Mouse (Mus musculus) MEL (cell line): ENCODE data around the gene Wdr24. TPM values are rescaled to one million over a fixed set of nuclear protein-coding genes. Genes with fewer than 3 reads are reported as not detected.

Experiments
- DNase-seq: peaks from one replicate; pipeline ENCODE4 v3.0.0; 2011; ENCODE audit warnings: low read depth, low spot score
- H3K27ac ChIP-seq: 2 replicates; pipeline ENCODE4 v1.5.1; 2012; ENCODE audit warnings: low read depth, mild to moderate bottlenecking, control low read depth, low read length, moderate library complexity; ENCODE audit not compliant: control insufficient read depth
- H3K27me3 ChIP-seq, 2 experiments: fragments of 150-350 bp in 1 of 2; sonication (generic) in 1 of 2; 2 replicates each; pipeline ENCODE4 v1.6.1; 2012; ENCODE audit warnings: low read length in 2 of 2, mild to moderate bottlenecking in 2 of 2, improper control_type of control experiment in 1 of 2, moderate library complexity in 1 of 2; ENCODE audit not compliant: insufficient read depth in 2 of 2, control insufficient read depth in 1 of 2
- H3K36me3 ChIP-seq, 2 experiments: 2 replicates each; pipeline ENCODE4 v1.6.1; 2012 to 2014; ENCODE audit warnings: low read length in 2 of 2, improper control_type of control experiment in 1 of 2, inconsistent platforms in 1 of 2, mild to moderate bottlenecking in 1 of 2; ENCODE audit not compliant: insufficient read depth in 2 of 2, control insufficient read depth in 1 of 2
- H3K4me1 ChIP-seq, 2 experiments: fragments of 150-350 bp in 1 of 2; sonication (generic) in 1 of 2; 2 replicates each; pipeline ENCODE4 v1.6.1; 2012; ENCODE audit warnings: low read length in 2 of 2, improper control_type of control experiment in 1 of 2, mild to moderate bottlenecking in 1 of 2; ENCODE audit not compliant: insufficient read depth in 2 of 2, control insufficient read depth in 1 of 2
- H3K4me3 ChIP-seq, 2 experiments: fragments of 150-350 bp in 1 of 2; sonication (generic) in 1 of 2; 2 replicates each; pipeline ENCODE4 v1.5.1; 2012; ENCODE audit warnings: low read depth in 2 of 2, low read length in 2 of 2, mild to moderate bottlenecking in 2 of 2, moderate library complexity in 2 of 2, control low read depth in 1 of 2, improper control_type of control experiment in 1 of 2; ENCODE audit not compliant: control insufficient read depth in 1 of 2, insufficient read depth in 1 of 2
- H3K79me2 ChIP-seq: 2 replicates; pipeline ENCODE4 v1.6.1; 2012; ENCODE audit warnings: mild to moderate bottlenecking, low read length, moderate library complexity; ENCODE audit not compliant: control insufficient read depth, poor library complexity, insufficient read depth
- H3K9ac ChIP-seq: 2 replicates; pipeline ENCODE4 v1.6.1; 2012; ENCODE audit warnings: low read depth, mild to moderate bottlenecking, control low read depth, low read length, moderate library complexity; ENCODE audit not compliant: control insufficient read depth, poor library complexity, severe bottlenecking
- H3K9me3 ChIP-seq: fragments of 150-350 bp; sonication (generic); replicated peaks from 2 replicates; pipeline ENCODE4 v1.6.1; 2012; ENCODE audit warnings: mild to moderate bottlenecking, low read length, improper control_type of control experiment, moderate library complexity; ENCODE audit not compliant: insufficient read depth
- CTCF ChIP-seq, 3 experiments: IDR thresholded peaks in 2 of 3; conservative IDR thresholded peaks in 1 of 3; 2 replicates each; pipeline ENCODE4 v1.5.1; 2011 to 2012; ENCODE audit warnings: low read length in 3 of 3, low read depth in 2 of 3, mild to moderate bottlenecking in 2 of 3, improper control_type of control experiment in 1 of 3, inconsistent platforms in 1 of 3, mixed read lengths in 1 of 3, moderate library complexity in 1 of 3; ENCODE audit not compliant: control insufficient read depth in 1 of 3, insufficient read depth in 1 of 3, poor library complexity in 1 of 3, severe bottlenecking in 1 of 3
- EP300 ChIP-seq, 2 experiments: IDR thresholded peaks; 2 replicates each; pipeline ENCODE4 v1.6.1; 2011; ENCODE audit warnings: improper control_type of control experiment in 2 of 2, low read length in 2 of 2, low read depth in 1 of 2, mild to moderate bottlenecking in 1 of 2
- GABPA ChIP-seq: IDR thresholded peaks from 2 replicates; pipeline ENCODE4 v1.6.1; 2012; ENCODE audit warnings: low read depth, mild to moderate bottlenecking, inconsistent platforms, low read length, improper control_type of control experiment, moderate library complexity
- GATA1 ChIP-seq: IDR thresholded peaks from 2 replicates; pipeline ENCODE4 v1.6.1; 2011; ENCODE audit warnings: low read depth, low read length, improper control_type of control experiment
- JUND ChIP-seq: IDR thresholded peaks from 2 replicates; pipeline ENCODE4 v1.6.1; 2011; ENCODE audit warnings: low read depth, mild to moderate bottlenecking, improper control_type of control experiment, low read length
- MAFK ChIP-seq: IDR thresholded peaks from 2 replicates; pipeline ENCODE4 v1.6.1; 2011; ENCODE audit warnings: low read depth, mild to moderate bottlenecking, low read length, improper control_type of control experiment, borderline replicate concordance
- MAZ ChIP-seq: IDR thresholded peaks from 2 replicates; pipeline ENCODE4 v1.6.1; 2012; ENCODE audit warnings: low read depth, mild to moderate bottlenecking, inconsistent platforms, low read length, improper control_type of control experiment
- MXI1 ChIP-seq: IDR thresholded peaks from 2 replicates; pipeline ENCODE4 v1.6.1; 2011; ENCODE audit warnings: mild to moderate bottlenecking, low read depth, low read length, improper control_type of control experiment
- MYB ChIP-seq: IDR thresholded peaks from 2 replicates; pipeline ENCODE4 v1.6.1; 2011; ENCODE audit warnings: mild to moderate bottlenecking, low read depth, low read length, improper control_type of control experiment
- POLR2A ChIP-seq, 2 experiments: IDR thresholded peaks; 2 replicates each; pipeline ENCODE4 v1.6.1; 2011 to 2012; ENCODE audit warnings: low read length in 2 of 2, mild to moderate bottlenecking in 2 of 2, control low read depth in 1 of 2, improper control_type of control experiment in 1 of 2, low read depth in 1 of 2, moderate library complexity in 1 of 2; ENCODE audit not compliant: control insufficient read depth in 1 of 2, insufficient read depth in 1 of 2, poor library complexity in 1 of 2
- RAD21 ChIP-seq: IDR thresholded peaks from 2 replicates; pipeline ENCODE4 v1.6.1; 2011; ENCODE audit warnings: mild to moderate bottlenecking, low read depth, low read length, improper control_type of control experiment
- SIN3A ChIP-seq: IDR thresholded peaks from 2 replicates; pipeline ENCODE4 v1.6.1; 2012; ENCODE audit warnings: low read length, improper control_type of control experiment, inconsistent platforms
- SMC3 ChIP-seq: IDR thresholded peaks from 2 replicates; pipeline ENCODE4 v1.6.1; 2011; ENCODE audit warnings: low read depth, low read length, improper control_type of control experiment
- TAL1 ChIP-seq: IDR thresholded peaks from 2 replicates; pipeline ENCODE4 v1.6.1; 2012; ENCODE audit warnings: mild to moderate bottlenecking, inconsistent platforms, low read length, moderate library complexity, mixed read lengths
- TBP ChIP-seq: IDR thresholded peaks from 2 replicates; pipeline ENCODE4 v1.8.0; 2011; ENCODE audit warnings: low read depth, low read length, improper control_type of control experiment
- UBTF ChIP-seq: IDR thresholded peaks from 2 replicates; pipeline ENCODE4 v1.6.1; 2012; ENCODE audit warnings: low read depth, mild to moderate bottlenecking, inconsistent platforms, low read length, improper control_type of control experiment, moderate library complexity, borderline replicate concordance; ENCODE audit not compliant: insufficient read depth
- ZC3H11A ChIP-seq: IDR thresholded peaks from 2 replicates; pipeline ENCODE4 v1.6.1; 2012; ENCODE audit warnings: low read depth, mild to moderate bottlenecking, inconsistent platforms, low read length, improper control_type of control experiment
- ZNF384 ChIP-seq: IDR thresholded peaks from 2 replicates; pipeline ENCODE4 v1.6.1; 2012; ENCODE audit warnings: low read depth, mild to moderate bottlenecking, inconsistent platforms, low read length, improper control_type of control experiment
- polyA plus RNA-seq, 2 experiments: library from polyadenylated mRNA; stranded (reverse) in 1 of 2; unstranded in 1 of 2; fragments of >175 nt in 1 of 2; fragments of >200 nt in 1 of 2; gene quantifications; 2 replicates each; pipeline versions ENCODE4 v1.2.1 to v1.2.4; 2012; ENCODE audit warnings: low replicate concordance in 2 of 2, low read depth in 1 of 2; ENCODE audit not compliant: insufficient read length in 2 of 2, insufficient read depth in 1 of 2, missing spikeins in 1 of 2
- total RNA-seq: library from RNA; depleted of rRNA; stranded (reverse); fragments of 300-350 nt; gene quantifications from 2 replicates; pipeline ENCODE4 v1.2.3, GENCODE M21; 2012

Wdr24 gene
- total and polyA plus RNA-seq, 3 experiments, result 35.0 to 38.8 TPM; not detected in 1

DNA sequence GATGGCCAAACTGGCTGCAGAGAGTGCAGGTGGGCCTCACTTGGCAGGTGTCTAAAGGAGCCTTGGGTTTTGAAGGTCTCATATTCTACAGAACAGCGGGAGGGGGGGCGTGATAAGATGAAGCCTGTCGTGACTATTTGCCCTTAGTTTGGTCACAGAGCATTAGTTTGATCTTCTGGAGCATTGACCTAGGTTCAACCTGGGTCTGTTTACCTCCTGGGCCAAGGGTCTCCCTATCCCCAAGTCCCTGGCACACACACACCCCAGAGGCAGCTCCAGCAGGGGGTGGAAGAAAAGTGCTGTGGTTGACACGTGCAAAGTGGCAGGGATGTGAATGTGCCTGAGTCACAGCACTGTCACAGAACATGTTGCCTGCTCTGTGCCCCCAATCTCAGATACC is 12.5 kb upstream of the Wdr24 start:
- Histone ChIP-seq H3K9ac (no peak overlapping the region), H3K4me3 (no peak overlapping the region), H3K27ac (no peak overlapping the region), H3K27me3 (peaks cover 0 to 1% of the 10 kb centered on the region in 2 experiments; a peak in 2 of 4 replicates), H3K9me3 (no peaks in the 10 kb centered on the region), H3K79me2 (no peaks in the 10 kb centered on the region), H3K36me3 (no peaks in the 10 kb centered on the region), H3K4me1 (peaks cover 0 to 8% of the 10 kb centered on the region in 2 experiments; a peak in 1 of 4 replicates)
- DNase-seq, result no peak
- TF ChIP-seq GABPA, result no peak
- no peak for TF ChIP-seq POLR2A (IDR thresholded peaks at IDR 0.05; ENCODE audit: control insufficient read depth in 1 of 2, insufficient read depth in 1 of 2, low read depth in 1 of 2, low read length in 2 of 2, poor library complexity in 1 of 2)
- no peak for TF ChIP-seq UBTF
- no peak for TF ChIP-seq SMC3
- no peak for TF ChIP-seq TAL1
- TF ChIP-seq ZC3H11A, result no peak
- no peak for TF ChIP-seq RAD21
- no peak for TF ChIP-seq MYB

DNA sequence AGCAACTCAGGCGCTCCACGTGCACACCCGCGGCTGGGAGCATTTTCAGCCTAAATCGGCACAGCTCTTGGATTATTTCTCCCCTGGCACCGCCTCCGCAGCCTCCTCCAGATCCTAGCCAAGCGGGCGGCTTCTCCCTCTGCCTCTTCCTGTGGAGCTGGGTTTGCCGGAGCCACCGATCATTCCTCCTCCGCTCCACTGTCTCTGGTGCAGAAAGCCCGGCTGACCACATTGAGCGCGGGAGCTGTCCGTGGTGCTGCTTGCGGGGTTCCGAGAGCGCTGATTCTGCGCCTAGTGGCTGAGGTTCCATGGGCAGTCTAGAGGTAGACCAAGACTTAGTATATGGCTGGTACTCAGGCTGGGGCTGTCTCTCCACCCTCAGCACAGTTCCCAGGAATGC is 10.0 kb upstream of the Wdr24 start:
- Histone ChIP-seq H3K27ac (no peak overlapping the region), H3K9ac (no peak overlapping the region), H3K9me3 (no peaks in the 10 kb centered on the region), H3K79me2 (no peaks in the 10 kb centered on the region), H3K4me3 (no peak overlapping the region), H3K27me3 (peaks cover 0 to 3% of the 10 kb centered on the region in 2 experiments; a peak in 2 of 4 replicates), H3K36me3 (no peaks in the 10 kb centered on the region), H3K4me1 (no peaks in the 10 kb centered on the region)
- peak; percentile 72 for DNase-seq
- TF ChIP-seq MAFK, result no peak
- no peak for TF ChIP-seq JUND
- TF ChIP-seq TBP, result no peak
- TF ChIP-seq MXI1, result peak; percentile 78
- TF ChIP-seq GATA1, result no peak
- no peak for TF ChIP-seq EP300 (IDR thresholded peaks at IDR 0.05; ENCODE audit: low read depth in 1 of 2, low read length in 2 of 2)
- TF ChIP-seq MAZ, result no peak
- TF ChIP-seq SIN3A, result peak; percentile 79
- TF ChIP-seq MYB, result no peak
- no peak for TF ChIP-seq ZNF384
- 0 out of 6 replicates have a peak, but pooled peaks of 1 of the 3 experiments have one; percentile 12 for TF ChIP-seq CTCF (IDR thresholded peaks at IDR 0.05 in 2 of 3, conservative IDR thresholded peaks at IDR 0.05 in 1 of 3; ENCODE audit: control insufficient read depth in 1 of 3, insufficient read depth in 1 of 3, low read depth in 2 of 3, low read length in 3 of 3, poor library complexity in 1 of 3, severe bottlenecking in 1 of 3)
- TF ChIP-seq POLR2A (IDR thresholded peaks at IDR 0.05; ENCODE audit: control insufficient read depth in 1 of 2, insufficient read depth in 1 of 2, low read depth in 1 of 2, low read length in 2 of 2, poor library complexity in 1 of 2), result no peak
- no peak for TF ChIP-seq RAD21
